Mouse (Mus musculus) forebrain, embryonic 15.5 days (tissue): Measurements from ENCODE around the gene Vmn1r195. TPM values are rescaled to one million over a fixed set of nuclear protein-coding genes. Genes with fewer than 3 reads are reported as not detected.

Source experiments
- polyA plus RNA-seq: library from polyadenylated mRNA; unstranded; fragments of >200 nt; fragmentation: Nextera tagmentation; extraction: Ambion mirVana; gene quantifications from 2 replicates; pipeline ENCODE4 v1.2.1, GENCODE M21; 2015

Gene Vmn1r195
- polyA plus RNA-seq, 1 experiment from 2014 or later, result not detected

Other genes with a start within 250 kb of the Vmn1r195 start
- gene Hist1h2ah, start 235.0 kb upstream of the Vmn1r195 start, polyA plus RNA-seq, result 2.5 and 9.8 TPM in 2 replicates
- 4.5 and 4.6 TPM in 2 replicates for gene Hist1h2bk, start 234.7 kb upstream of the Vmn1r195 start, polyA plus RNA-seq
- gene Hist1h4i, start 229.2 kb upstream of the Vmn1r195 start, polyA plus RNA-seq, result 16.9 and 19.2 TPM in 2 replicates
- 19.7 and 27.8 TPM in 2 replicates for gene Hist1h2ag, start 227.6 kb upstream of the Vmn1r195 start, polyA plus RNA-seq
- 6.8 and 7.3 TPM in 2 replicates for gene Hist1h2bj, start 227.3 kb upstream of the Vmn1r195 start, polyA plus RNA-seq
- not detected in 2 replicates for gene Vmn1r188, start 186.1 kb upstream of the Vmn1r195 start, polyA plus RNA-seq
- not detected in 2 replicates for gene Vmn1r189, start 164.7 kb upstream of the Vmn1r195 start, polyA plus RNA-seq
- gene Vmn1r191, start 86.6 kb upstream of the Vmn1r195 start, polyA plus RNA-seq, result not detected in 2 replicates
- not detected in 2 replicates for gene Vmn1r192, start 79.4 kb upstream of the Vmn1r195 start, polyA plus RNA-seq
- not detected in 2 replicates for gene Vmn1r193, start 47.4 kb upstream of the Vmn1r195 start, polyA plus RNA-seq
- not detected in 2 replicates for gene Vmn1r194, start 26.3 kb upstream of the Vmn1r195 start, polyA plus RNA-seq
- gene Vmn1r196, start 19.4 kb downstream of the Vmn1r195 start, polyA plus RNA-seq, result not detected in 2 replicates
- gene Vmn1r197, start 54.1 kb downstream of the Vmn1r195 start, polyA plus RNA-seq, result not detected in 2 replicates
- gene Vmn1r198, start 79.8 kb downstream of the Vmn1r195 start, polyA plus RNA-seq, result not detected in 2 replicates
- not detected in 2 replicates for gene Vmn1r199, start 109.3 kb downstream of the Vmn1r195 start, polyA plus RNA-seq
- not detected in 2 replicates for gene Vmn1r200, start 119.9 kb downstream of the Vmn1r195 start, polyA plus RNA-seq
- gene Vmn1r201, start 201.4 kb downstream of the Vmn1r195 start, polyA plus RNA-seq, result not detected in 2 replicates
- gene Vmn1r202, start 234.9 kb downstream of the Vmn1r195 start, polyA plus RNA-seq, result not detected in 2 replicates
- not detected in 2 replicates for gene Vmn1r203, start 247.6 kb downstream of the Vmn1r195 start, polyA plus RNA-seq